Mouse (Mus musculus) thymus, adult 2 months (tissue): ENCODE results near the gene Mpzl2.

Source experiments
- CTCF ChIP-seq: fragments of 200-500 bp; IDR thresholded peaks from 2 replicates; pipeline ENCODE4 v1.5.1; 2012; ENCODE audit warnings: mild to moderate bottlenecking, control low read depth, low read length, moderate library complexity, borderline replicate concordance; ENCODE audit not compliant: control insufficient read depth, poor library complexity, insufficient read depth; ENCODE audit errors: extremely low read depth
- POLR2A ChIP-seq: fragments of 200-500 bp; IDR thresholded peaks from 2 replicates; pipeline ENCODE4 v1.6.1; 2012; ENCODE audit warnings: mild to moderate bottlenecking, low read length, control low read depth, moderate library complexity; ENCODE audit not compliant: control insufficient read depth, poor library complexity, insufficient read depth; ENCODE audit errors: extremely low read depth

DNA sequence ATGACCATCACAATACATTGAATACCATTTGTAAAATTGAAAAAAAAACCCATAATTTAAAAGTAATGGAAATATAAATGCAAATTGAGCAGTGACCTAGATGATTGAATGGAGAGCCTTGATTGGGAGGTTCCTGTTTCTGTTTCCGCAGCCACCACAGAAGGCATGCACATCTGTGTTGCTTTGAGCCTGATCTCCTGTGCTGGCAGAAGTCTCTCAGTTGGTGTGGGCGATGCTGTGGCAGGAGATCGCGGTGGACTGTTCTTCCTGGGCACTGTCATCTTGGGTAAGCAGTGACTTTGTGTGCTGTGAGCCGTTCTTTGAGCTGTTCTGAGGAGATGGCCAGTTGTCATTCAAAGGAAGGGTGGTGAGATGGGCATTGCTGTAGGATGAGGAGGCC, 39.4 kb downstream of the Mpzl2 start, which contains the start of gene Jaml:
- TF ChIP-seq CTCF = no peak
- no peak for TF ChIP-seq POLR2A
